Mouse (Mus musculus): ENCODE measurements around the gene A930002H24Rik.

The A930002H24Rik gene

GRCm38 (mm10) chr17:63831550-63831949, 32.0 kb downstream of the A930002H24Rik start:
- DNase-seq, result no peak

- DNase-seq, result no peak
Observed at GRCm38 (mm10) chr17:63828561-63829332, 34.8 kb downstream of the A930002H24Rik start.

GRCm38 (mm10) chr17:63826767-63827166, 36.8 kb downstream of the A930002H24Rik start:
- no peak for DNase-seq

- no peak for DNase-seq
Observed at GRCm38 (mm10) chr17:63826196-63826595, 37.4 kb downstream of the A930002H24Rik start.

GRCm38 (mm10) chr17:63824141-63824540, 39.5 kb downstream of the A930002H24Rik start:
- no peak for DNase-seq

- DNase-seq, result no peak
Observed at GRCm38 (mm10) chr17:63818444-63819027, 45.1 kb downstream of the A930002H24Rik start.

- DNase-seq, result no peak
Observed at GRCm38 (mm10) chr17:63813552-63813951, 50.0 kb downstream of the A930002H24Rik start.

Measured in kidney, adult 18-20 months (tissue).